20 mouse cellular contexts compared by ENCODE assay signal in the genomic region with DNA sequence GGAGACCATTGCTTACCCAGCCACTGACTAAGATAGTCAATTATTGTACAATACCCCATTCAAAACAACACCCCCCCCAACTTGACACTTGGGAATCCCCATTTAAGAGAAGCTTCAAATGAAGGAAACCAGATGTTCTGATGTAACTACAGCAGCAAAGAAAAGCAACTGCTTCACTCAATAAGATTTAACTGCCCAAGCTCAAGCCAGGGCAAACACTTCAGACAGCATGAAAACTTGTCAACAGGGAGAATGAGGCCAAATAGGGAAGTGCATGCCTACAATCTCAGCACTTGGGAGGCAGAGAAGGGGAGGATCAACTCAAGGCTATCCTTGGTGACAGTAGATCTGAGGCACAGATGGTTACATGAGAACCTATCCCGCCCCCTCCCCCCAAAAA. TPM values are rescaled to one million over a fixed set of nuclear protein-coding genes. Genes with fewer than 3 reads are reported as not detected.
"Had no signal": no experiment of that assay in that cellular context is flagged by ENCODE, and none has a peak within 500 bp of the region (broad histone marks: within the 10 kb centered on the region; RNA-seq: fewer than 3 reads in every experiment).

No protein-coding gene starts in this region.

- H3K9ac ChIP-seq: limb, embryonic 12.5 days; liver, embryonic 13.5 days; liver, postnatal 0 days had no signal

- H3K9me3 ChIP-seq: limb, embryonic 12.5 days; liver, embryonic 13.5 days; midbrain, embryonic 10.5 days had no signal

- ATAC-seq: liver, postnatal 0 days had no signal

- H3K27ac ChIP-seq: kidney, postnatal 0 days; limb, embryonic 12.5 days; liver, embryonic 13.5 days; midbrain, embryonic 10.5 days had no signal

- H3K4me1 ChIP-seq: limb, embryonic 12.5 days; liver, embryonic 13.5 days; midbrain, embryonic 10.5 days had no signal

- H3K27me3 ChIP-seq: limb, embryonic 12.5 days; liver, embryonic 13.5 days had no signal

- H3K4me3 ChIP-seq: limb, embryonic 12.5 days; liver, embryonic 13.5 days; midbrain, embryonic 10.5 days had no signal

- DNase-seq: kidney, adult 11 months; kidney, adult 9 months; kidney, postnatal 36 days; layer of hippocampus, adult 9-11 months; layer of hippocampus, postnatal 36 days; liver; liver, embryonic 13.5 days; liver, postnatal 0 days; right cerebral cortex, adult 18-20 months; right cerebral cortex, postnatal 25 days; thymus, postnatal 36 days had no signal

- H3K4me2 ChIP-seq: limb, embryonic 12.5 days; liver, embryonic 13.5 days had no signal

RNA-seq across cellular contexts. Expression of a gene that starts 27.6 kb away (rescaled TPM):
- polyA plus RNA-seq: limb, embryonic 12.5 days; midbrain, embryonic 10.5 days; midbrain, postnatal 0 days; neural tube, embryonic 14.5 days had no signal

RNA-seq across cellular contexts. Expression of a gene that starts 57.7 kb away (rescaled TPM):
- polyA plus RNA-seq: intestine, embryonic 14.5 days; kidney, postnatal 0 days; limb, embryonic 12.5 days; liver, embryonic 13.5 days; midbrain, embryonic 10.5 days; midbrain, postnatal 0 days; neural tube, embryonic 14.5 days; small intestine, adult 2 months; stomach, embryonic 16.5 days; thymus, postnatal 0 days had no signal
